Mouse (Mus musculus) spleen, postnatal 36 days (tissue): Measurements from ENCODE around the gene Pdcd4.
A peak's percentile ranks its signal among the peaks of the same experiment; 100 is the strongest.
"Not testable (repeated sequence)": the region's sequence is repeated elsewhere in the genome, so short reads cannot be mapped to it uniquely, and the experiment has no call there.

Experiments used
- DNase-seq, 2 experiments: peaks; one replicate each; pipeline ENCODE4 v3.0.0; 2022; ENCODE audit warnings: low spot score in 2 of 2, mixed read lengths in 1 of 2

The Pdcd4 gene

GRCm38 (mm10) chr19:53944786-53945169 is 52.7 kb downstream of the Pdcd4 start:
- no peak for DNase-seq

- peak; percentile 24 to 47 for DNase-seq
Measured at GRCm38 (mm10) chr19:53945171-53946042, 53.4 kb downstream of the Pdcd4 start.

GRCm38 (mm10) chr19:53957513-53957912 is 65.5 kb downstream of the Pdcd4 start:
- DNase-seq: no peak

GRCm38 (mm10) chr19:53962511-53962910 is 70.5 kb downstream of the Pdcd4 start:
- DNase-seq: no peak

GRCm38 (mm10) chr19:53964347-53964746 is 72.3 kb downstream of the Pdcd4 start:
- DNase-seq: not testable (repeated sequence)

GRCm38 (mm10) chr19:53964910-53965633 is 73.0 kb downstream of the Pdcd4 start:
- no peak for DNase-seq

- no peak for DNase-seq
Measured at GRCm38 (mm10) chr19:53969226-53969625, 77.2 kb downstream of the Pdcd4 start.

- DNase-seq: no peak
Measured at GRCm38 (mm10) chr19:53971938-53972337, 79.9 kb downstream of the Pdcd4 start.

GRCm38 (mm10) chr19:53973656-53974055 is 81.6 kb downstream of the Pdcd4 start:
- DNase-seq: no peak
